Mouse (Mus musculus) heart, postnatal 0 days (tissue): ENCODE measurements around the gene Pnliprp1. TPM values are rescaled to one million over a fixed set of nuclear protein-coding genes. Genes with fewer than 3 reads are reported as not detected.

Source experiments
- ATAC-seq: fragments of 200-750 bp; cut with Nextera tagmentation; 2 replicates; pipeline ENCODE4 v1.8.0; 2017; ENCODE audit warnings: low read depth, moderate number of reproducible peaks, moderate library complexity; ENCODE audit not compliant: insufficient read depth
- DNase-seq: peaks from one replicate; pipeline ENCODE4 v3.0.0-alpha.2; 2016; ENCODE audit warnings: low spot score
- H3K27ac ChIP-seq: fragments of 300-500 bp; sonication (generic); 2 replicates; pipeline ENCODE4 v1.5.1; 2014; ENCODE audit warnings: low read depth, mild to moderate bottlenecking
- H3K27me3 ChIP-seq: fragments of 300-500 bp; sonication (generic); 2 replicates; pipeline ENCODE4 v1.6.1; 2014; ENCODE audit warnings: low read length, mixed read lengths; ENCODE audit not compliant: control insufficient read depth, insufficient read depth
- H3K36me3 ChIP-seq: fragments of 300-500 bp; sonication (generic); replicated peaks from 2 replicates; pipeline ENCODE4 v1.6.1; 2014; ENCODE audit warnings: low read length, mixed read lengths; ENCODE audit not compliant: control insufficient read depth, insufficient read depth
- H3K4me1 ChIP-seq: fragments of 300-500 bp; sonication (generic); 2 replicates; pipeline ENCODE4 v1.6.1; 2014; ENCODE audit warnings: antibody characterized with exemption; ENCODE audit not compliant: control insufficient read depth, insufficient read depth
- H3K4me2 ChIP-seq: fragments of 300-500 bp; sonication (generic); 2 replicates; pipeline ENCODE4 v1.6.1; 2014; ENCODE audit warnings: low read depth, mild to moderate bottlenecking, low read length, moderate library complexity
- H3K4me3 ChIP-seq: fragments of 300-500 bp; sonication (generic); 2 replicates; pipeline ENCODE4 v1.5.1; 2014; ENCODE audit warnings: low read depth, low read length
- H3K9ac ChIP-seq: fragments of 300-500 bp; sonication (generic); replicated peaks from 2 replicates; pipeline ENCODE4 v1.6.1; 2014; ENCODE audit warnings: low read depth, low read length, mixed read lengths
- H3K9me3 ChIP-seq: fragments of 300-500 bp; sonication (generic); replicated peaks from 2 replicates; pipeline ENCODE4 v1.6.1; 2016; ENCODE audit warnings: low read length; ENCODE audit not compliant: control insufficient read depth
- CTCF ChIP-seq: IDR thresholded peaks from 2 replicates; pipeline ENCODE4 v1.5.1; 2016; ENCODE audit warnings: antibody characterized with exemption, control low read depth, low read depth
- EP300 ChIP-seq: IDR thresholded peaks from 2 replicates; pipeline ENCODE4 v1.6.1; 2016; ENCODE audit warnings: antibody characterized with exemption, low read depth
- WGBS: fragments of 180-500 bp; shearing (Covaris S2); extraction: QIAGEN DNeasy Blood & Tissue Kit; methylation state at CpG from one replicate; pipeline ENCODE4 v1.1.7; 2014; 5-methylcytosine and 5-hydroxymethylcytosine counted together
- polyA plus RNA-seq: library from polyadenylated mRNA; unstranded; fragments of >200 nt; fragmentation: Nextera tagmentation; extraction: Ambion mirVana; gene quantifications from 2 replicates; pipeline ENCODE4 v1.2.1, GENCODE M21; 2015
- total RNA-seq: library from RNA; depleted of rRNA; stranded (reverse); fragments of >200 nt; gene quantifications from 2 replicates; pipeline ENCODE4 v1.2.3, GENCODE M21; 2014; ENCODE audit warnings: low replicate concordance

Gene Pnliprp1
- total and polyA plus RNA-seq, 2 experiments from 2014 or later: 0.30 TPM; not detected in 1

DNA sequence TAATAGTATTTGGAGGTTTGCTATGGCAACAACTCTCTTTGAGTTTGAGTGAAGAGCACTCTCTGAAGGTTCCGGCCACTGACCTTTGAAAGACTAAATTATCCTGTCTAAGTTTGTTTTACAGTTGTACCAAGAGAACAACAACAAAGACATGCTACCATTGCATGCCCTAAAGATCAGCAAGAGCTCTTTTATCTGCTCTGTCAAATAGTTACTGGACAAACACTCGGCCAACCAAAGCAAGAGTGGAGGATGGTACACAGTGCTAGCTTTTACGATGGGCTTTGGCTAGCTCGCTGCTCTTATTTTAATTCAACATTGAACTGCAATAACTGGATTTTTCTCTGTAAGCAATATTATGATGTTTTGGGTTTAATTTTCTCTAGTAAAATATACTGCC, 10.8 kb upstream of the Pnliprp1 start:
- H3K27me3 ChIP-seq: no peaks in the 10 kb centered on the region
- no peak overlapping the region for H3K9ac ChIP-seq
- no peaks in the 10 kb centered on the region for H3K36me3 ChIP-seq
- H3K9me3 ChIP-seq: no peaks in the 10 kb centered on the region
- WGBS: 74% methylated on average over 4 of the region's 4 CpGs
- no peak overlapping the region for H3K4me2 ChIP-seq
- no peak for TF ChIP-seq EP300
- TF ChIP-seq CTCF: no peak
- DNase-seq (no peak), ATAC-seq (no peak)
- no peaks in the 10 kb centered on the region for H3K4me1 ChIP-seq
- H3K27ac ChIP-seq: no peak overlapping the region
- no peak overlapping the region for H3K4me3 ChIP-seq

- no peaks in the 10 kb centered on the region for H3K4me1 ChIP-seq
- H3K27me3 ChIP-seq: no peaks in the 10 kb centered on the region
- no peak overlapping the region for H3K9ac ChIP-seq
- H3K4me2 ChIP-seq: no peak overlapping the region
- no peak for DNase-seq
- H3K9me3 ChIP-seq: 0 out of 2 replicates have a peak, but pooled peaks cover 4% of the 10 kb centered on the region
- no peak for ATAC-seq
- H3K27ac ChIP-seq: no peak overlapping the region
- H3K36me3 ChIP-seq: no peaks in the 10 kb centered on the region
- TF ChIP-seq EP300: no peak
- no peak for TF ChIP-seq CTCF
- no peak overlapping the region for H3K4me3 ChIP-seq
These were observed 8.2 kb upstream of the Pnliprp1 start for GRCm38 (mm10) chr19:58720439-58720838.

GRCm38 (mm10) chr19:58726551-58726950, 2.1 kb upstream of the Pnliprp1 start:
- 58% methylated on average over 5 of the region's 5 CpGs for WGBS
- Histone ChIP-seq H3K4me1 (0 out of 2 replicates have a peak, but pooled peaks cover 5% of the 10 kb centered on the region), H3K9ac (no peak overlapping the region), H3K9me3 (0 out of 2 replicates have a peak, but pooled peaks cover 6% of the 10 kb centered on the region), H3K4me3 (no peak overlapping the region), H3K27ac (no peak overlapping the region), H3K27me3 (no peaks in the 10 kb centered on the region), H3K36me3 (no peaks in the 10 kb centered on the region), H3K4me2 (no peak overlapping the region)
- no peak for TF ChIP-seq CTCF
- TF ChIP-seq EP300: no peak
- ATAC-seq (no peak), DNase-seq (no peak)

DNA sequence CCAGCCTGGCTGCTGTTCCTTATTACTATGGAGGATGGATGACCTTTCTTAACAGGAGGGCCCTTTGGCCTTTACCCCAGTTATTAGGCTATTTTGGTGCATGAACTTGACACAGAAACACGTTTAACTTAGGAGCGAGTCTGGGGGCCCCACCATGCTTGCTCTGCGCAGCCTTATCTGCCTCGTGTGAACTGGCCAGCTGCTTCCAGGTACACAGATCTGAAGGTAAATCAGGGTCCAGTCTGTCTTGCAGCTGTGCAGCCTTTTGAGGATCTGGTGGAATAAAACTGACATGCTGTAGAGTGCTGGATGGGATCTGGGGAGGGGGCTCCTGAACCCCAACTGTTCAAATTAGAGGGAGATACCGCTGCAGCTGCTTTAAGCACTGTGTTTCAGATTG, 931 bp upstream of the Pnliprp1 start:
- Histone ChIP-seq H3K4me1 (0 out of 2 replicates have a peak, but pooled peaks cover 5% of the 10 kb centered on the region), H3K27ac (no peak overlapping the region), H3K4me2 (no peak overlapping the region), H3K9me3 (0 out of 2 replicates have a peak, but pooled peaks cover 6% of the 10 kb centered on the region), H3K27me3 (no peaks in the 10 kb centered on the region), H3K4me3 (no peak overlapping the region), H3K36me3 (no peaks in the 10 kb centered on the region), H3K9ac (no peak overlapping the region)
- ATAC-seq: no peak
- DNase-seq: no peak
- no peak for TF ChIP-seq EP300
- no peak for TF ChIP-seq CTCF
- 58% methylated on average over 5 of the region's 5 CpGs for WGBS

DNA sequence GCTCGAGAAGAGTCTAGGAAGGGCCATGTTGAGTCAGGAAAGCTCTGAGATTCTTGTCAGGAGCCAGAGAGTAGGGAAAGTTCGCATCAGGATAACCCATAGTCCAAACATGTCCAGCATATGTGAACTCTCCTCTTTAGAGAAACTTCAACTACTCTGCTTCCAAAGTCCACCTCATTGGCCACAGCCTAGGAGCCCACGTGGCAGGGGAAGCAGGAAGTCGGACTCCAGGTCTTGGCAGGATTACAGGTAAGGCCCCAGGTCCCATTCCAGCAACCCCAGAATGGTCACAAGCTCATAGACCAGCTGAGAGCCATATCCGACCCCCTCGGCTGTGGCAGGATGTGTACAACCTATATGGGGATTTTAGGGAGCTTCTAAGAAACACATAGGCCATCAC, 4.5 kb downstream of the Pnliprp1 start:
- Histone ChIP-seq H3K4me3 (no peak overlapping the region), H3K27me3 (no peaks in the 10 kb centered on the region), H3K27ac (no peak overlapping the region), H3K4me1 (no peaks in the 10 kb centered on the region), H3K9ac (no peak overlapping the region), H3K36me3 (no peaks in the 10 kb centered on the region), H3K4me2 (no peak overlapping the region), H3K9me3 (no peaks in the 10 kb centered on the region)
- TF ChIP-seq CTCF (no peak), EP300 (no peak)
- ATAC-seq (no peak), DNase-seq (no peak)
- 66% methylated on average over 6 of the region's 6 CpGs for WGBS

GRCm38 (mm10) chr19:58738111-58738510, 9.4 kb downstream of the Pnliprp1 start:
- no peak overlapping the region for H3K27ac ChIP-seq
- 83% methylated on average over 4 of the region's 4 CpGs for WGBS
- ATAC-seq (no peak), DNase-seq (no peak)
- H3K36me3 ChIP-seq: no peaks in the 10 kb centered on the region
- no peak overlapping the region for H3K4me2 ChIP-seq
- no peaks in the 10 kb centered on the region for H3K4me1 ChIP-seq
- no peak for TF ChIP-seq CTCF
- TF ChIP-seq EP300: no peak
- no peaks in the 10 kb centered on the region for H3K27me3 ChIP-seq
- no peak overlapping the region for H3K4me3 ChIP-seq
- no peaks in the 10 kb centered on the region for H3K9me3 ChIP-seq
- H3K9ac ChIP-seq: no peak overlapping the region
